7 mouse cellular contexts compared by ENCODE assay signal in the genomic region with DNA sequence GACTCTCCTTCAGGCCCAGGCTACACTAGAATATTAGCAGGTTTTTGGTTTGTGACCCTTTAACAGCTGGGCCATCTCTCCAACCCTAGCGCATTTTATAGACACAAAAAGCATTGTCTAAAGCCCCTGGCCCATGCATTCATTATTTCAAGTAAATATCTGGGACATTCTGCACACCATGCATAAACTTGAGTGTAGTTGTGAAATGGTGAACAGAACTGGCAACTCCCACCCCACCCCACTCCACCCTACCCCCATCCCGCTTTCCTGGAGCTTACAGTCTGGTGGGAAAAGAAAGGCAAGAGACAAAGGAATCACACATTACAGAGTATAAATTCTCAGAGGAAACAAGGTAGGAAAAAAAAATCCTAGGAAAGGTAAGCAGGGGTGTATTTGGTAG. TPM values are rescaled to one million over a fixed set of nuclear protein-coding genes. Genes with fewer than 3 reads are reported as not detected.
A peak's percentile ranks its signal among the peaks of the same experiment; 100 is the strongest.
DNase-seq lines count a peak whose midpoint lies in the region; ATAC-seq and TF ChIP-seq lines count a peak whose summit lies in the region.

A gene (minus strand): TSS at position 162 of the 400 bp plus-strand sequence.

- TF ChIP-seq CTCF in CH12.LX (conservative IDR thresholded peaks at IDR 0.05 in 1 of 2, IDR thresholded peaks at IDR 0.05 in 1 of 2; ENCODE audit: low read depth in 2 of 2, low read length in 2 of 2) (no peak), G1E (IDR thresholded peaks at IDR 0.05; ENCODE audit: low read depth, low read length) (no peak)
- TF ChIP-seq CTCF in stomach, postnatal 0 days (IDR thresholded peaks at IDR 0.05; ENCODE audit: low read depth), result no peak

- no peak for ATAC-seq in G1E (ENCODE audit: extremely low read depth, insufficient number of reproducible peaks, low FRiP score, poor library complexity, severe bottlenecking)
- no peak for ATAC-seq in forebrain, embryonic 14.5 days
- no peak for ATAC-seq in liver, embryonic 12.5 days
- ATAC-seq in stomach, postnatal 0 days (ENCODE audit: low FRiP score, low TSS enrichment), result no peak

- peak within 1 kb of the TSS; percentile 45 for H3K4me2 ChIP-seq in CH12.LX (ENCODE audit: insufficient read depth, low read depth, poor library complexity, severe bottlenecking)
- H3K4me2 ChIP-seq in forebrain, embryonic 14.5 days (ENCODE audit: low read length), result peak within 1 kb of the TSS; percentile 88
- peak within 1 kb of the TSS; percentile 95 for H3K4me2 ChIP-seq in liver, embryonic 12.5 days
- peak within 1 kb of the TSS; percentile 93 for H3K4me2 ChIP-seq in stomach, postnatal 0 days (replicated peaks; ENCODE audit: low read depth)

- H3K9ac ChIP-seq in CH12.LX (ENCODE audit: insufficient read depth, low read depth), result peak within 1 kb of the TSS; percentile 97
- peak within 1 kb of the TSS; percentile 95 for H3K9ac ChIP-seq in forebrain, embryonic 14.5 days (ENCODE audit: low read length)
- peak within 1 kb of the TSS; percentile 93 for H3K9ac ChIP-seq in liver, embryonic 12.5 days
- H3K9ac ChIP-seq in stomach, postnatal 0 days (ENCODE audit: low read length), result peak within 1 kb of the TSS; percentile 98

- H3K9me3 ChIP-seq in CH12.LX (replicated peaks; ENCODE audit: low read length) (peaks cover 6% of the 10 kb centered on the region), G1E (replicated peaks) (no peaks in the 10 kb centered on the region)
- H3K9me3 ChIP-seq in forebrain, embryonic 14.5 days (replicated peaks; ENCODE audit: control insufficient read depth, low read length), result no peaks in the 10 kb centered on the region
- H3K9me3 ChIP-seq in hindbrain, embryonic 10.5 days, result peaks cover 4% of the 10 kb centered on the region; the same call in 1 of the 2 replicates
- no peaks in the 10 kb centered on the region for H3K9me3 ChIP-seq in liver, embryonic 12.5 days (replicated peaks)
- no peaks in the 10 kb centered on the region for H3K9me3 ChIP-seq in stomach, postnatal 0 days (ENCODE audit: control insufficient read depth, low read length)

- 74% methylated on average over 2 of the region's 2 CpGs for WGBS in forebrain, embryonic 14.5 days
- 82% methylated on average over 2 of the region's 2 CpGs for WGBS in hindbrain, embryonic 10.5 days
- WGBS in liver, embryonic 12.5 days (ENCODE audit: insufficient replicate concordance), result 89% methylated on average over 2 of the region's 2 CpGs
- WGBS in stomach, postnatal 0 days, result 79% methylated on average over 2 of the region's 2 CpGs

- H3K4me1 ChIP-seq in CH12.LX (ENCODE audit: control insufficient read depth in 1 of 2, insufficient read depth in 2 of 2), result peaks cover 11 to 34% of the 10 kb centered on the region in 2 experiments
- H3K4me1 ChIP-seq in G1E (ENCODE audit: insufficient read depth, low read depth, low read length), result peaks cover 42% of the 10 kb centered on the region
- peaks cover 12% of the 10 kb centered on the region for H3K4me1 ChIP-seq in forebrain, embryonic 14.5 days (ENCODE audit: control insufficient read depth, insufficient read depth, low read length)
- peaks cover 42% of the 10 kb centered on the region for H3K4me1 ChIP-seq in hindbrain, embryonic 10.5 days (replicated peaks)
- peaks cover 40% of the 10 kb centered on the region for H3K4me1 ChIP-seq in liver, embryonic 12.5 days
- peaks cover 12% of the 10 kb centered on the region; the same call in 1 of the 2 replicates for H3K4me1 ChIP-seq in stomach, postnatal 0 days (replicated peaks; ENCODE audit: control insufficient read depth, insufficient read depth)

- H3K27me3 ChIP-seq in CH12.LX (replicated peaks) (peaks cover 3% of the 10 kb centered on the region), G1E (ENCODE audit: insufficient read depth, low read length) (peaks cover 3% of the 10 kb centered on the region; the same call in 1 of the 2 replicates)
- no peaks in the 10 kb centered on the region for H3K27me3 ChIP-seq in forebrain, embryonic 14.5 days (replicated peaks; ENCODE audit: control insufficient read depth, insufficient read depth, low read length)
- H3K27me3 ChIP-seq in hindbrain, embryonic 10.5 days (ENCODE audit: insufficient read depth, poor library complexity, severe bottlenecking), result peaks cover 6% of the 10 kb centered on the region; the same call in 1 of the 2 replicates
- H3K27me3 ChIP-seq in liver, embryonic 12.5 days (replicated peaks), result no peaks in the 10 kb centered on the region
- H3K27me3 ChIP-seq in stomach, postnatal 0 days (ENCODE audit: control insufficient read depth, insufficient read depth, low read length), result no peaks in the 10 kb centered on the region

- no peak for TF ChIP-seq POLR2A in CH12.LX (IDR thresholded peaks at IDR 0.05; ENCODE audit: low read depth, low read length)

- H3K36me3 ChIP-seq in CH12.LX (replicated peaks in 1 of 2; ENCODE audit: control insufficient read depth in 1 of 2, insufficient read depth in 1 of 2, low read length in 1 of 2) (peaks cover 0 to 17% of the 10 kb centered on the region in 2 experiments), G1E (replicated peaks) (peaks cover 28% of the 10 kb centered on the region)
- peaks cover 5% of the 10 kb centered on the region; the same call in 1 of the 2 replicates for H3K36me3 ChIP-seq in forebrain, embryonic 14.5 days (ENCODE audit: control insufficient read depth, insufficient read depth, low read length)
- H3K36me3 ChIP-seq in hindbrain, embryonic 10.5 days, result peaks cover 21% of the 10 kb centered on the region
- H3K36me3 ChIP-seq in liver, embryonic 12.5 days, result peaks cover 7% of the 10 kb centered on the region; the same call in 1 of the 2 replicates
- H3K36me3 ChIP-seq in stomach, postnatal 0 days (ENCODE audit: control insufficient read depth, insufficient read depth, low read length), result no peaks in the 10 kb centered on the region

- no peak for TF ChIP-seq EP300 in CH12.LX (IDR thresholded peaks at IDR 0.05; ENCODE audit: low read length)
- TF ChIP-seq EP300 in stomach, postnatal 0 days (optimal IDR thresholded peaks at IDR 0.05), result no peak

- no peak for TF ChIP-seq RAD21 in CH12.LX (IDR thresholded peaks at IDR 0.05; ENCODE audit: low read depth, low read length)

- H3K4me3 ChIP-seq in CH12.LX (replicated peaks in 1 of 3; ENCODE audit: low read depth in 2 of 3, low read length in 2 of 3, poor library complexity in 1 of 3) (peak within 1 kb of the TSS; percentile 78 to 94 (median 79)), G1E (ENCODE audit: low read depth, low read length) (peak within 1 kb of the TSS; percentile 95)
- peak within 1 kb of the TSS; percentile 96 for H3K4me3 ChIP-seq in forebrain, embryonic 14.5 days (ENCODE audit: low read depth, low read length)
- H3K4me3 ChIP-seq in hindbrain, embryonic 10.5 days, result peak within 1 kb of the TSS; percentile 99
- peak within 1 kb of the TSS; percentile 94 for H3K4me3 ChIP-seq in liver, embryonic 12.5 days
- H3K4me3 ChIP-seq in stomach, postnatal 0 days (ENCODE audit: low read depth, low read length), result peak within 1 kb of the TSS; percentile 96

- DNase-seq in CH12.LX (ENCODE audit: extremely low read depth) (no peak), G1E (ENCODE audit: low spot score) (no peak)
- DNase-seq in forebrain, embryonic 14.5 days (ENCODE audit: low spot score), result no peak
- DNase-seq in hindbrain, embryonic 10.5 days (ENCODE audit: low spot score), result no peak
- no peak for DNase-seq in stomach, postnatal 0 days (ENCODE audit: low spot score)
- DNase-seq in right cerebral cortex, adult 18-20 months, result no peak

- dilution Hi-C loops in CH12.LX (cut with MboI; ENCODE audit: extremely low pct_ligation_motif_present, extremely low pct_unique_long_range_greater_than_20kb, low sequenced_read_pairs), result no loop called here

- H3K27ac ChIP-seq in CH12.LX (ENCODE audit: insufficient read depth, low read depth), result no peak within 1 kb of the TSS
- peak within 1 kb of the TSS; percentile 85 for H3K27ac ChIP-seq in forebrain, embryonic 14.5 days (ENCODE audit: low read depth, low read length)
- peak within 1 kb of the TSS; percentile 99 for H3K27ac ChIP-seq in hindbrain, embryonic 10.5 days
- peak within 1 kb of the TSS; percentile 79 for H3K27ac ChIP-seq in liver, embryonic 12.5 days
- peak within 1 kb of the TSS; percentile 92 for H3K27ac ChIP-seq in stomach, postnatal 0 days (replicated peaks)

- peaks cover 30% of the 10 kb centered on the region for H3K79me2 ChIP-seq in CH12.LX (replicated peaks; ENCODE audit: control insufficient read depth, extremely low read depth, insufficient read depth, poor library complexity, severe bottlenecking)

- in situ Hi-C loops in CH12.LX (cut with MboI; ENCODE audit: low pct_ligation_motif_present, low pct_unique_long_range_greater_than_20kb, low sequenced_read_pairs), result no loop called here

TF ChIP-seq in CH12.LX, 34 proteins besides CTCF, POLR2A, EP300 and RAD21:
- no peak for TF ChIP-seq ZMIZ1 (IDR thresholded peaks at IDR 0.05; ENCODE audit: low read depth, low read length)
- TF ChIP-seq ZC3H11A (IDR thresholded peaks at IDR 0.05; ENCODE audit: low read depth, low read length), result no peak
- TF ChIP-seq MAZ (IDR thresholded peaks at IDR 0.05; ENCODE audit: low read depth, low read length), result no peak
- no peak for TF ChIP-seq NELFE (IDR thresholded peaks at IDR 0.05; ENCODE audit: low read depth, low read length)
- no peak for TF ChIP-seq ELF1 (IDR thresholded peaks at IDR 0.05; ENCODE audit: low read depth, low read length)
- no peak for TF ChIP-seq BHLHE40 (IDR thresholded peaks at IDR 0.05; ENCODE audit: low read depth, low read length)
- TF ChIP-seq KAT2A (IDR thresholded peaks at IDR 0.05; ENCODE audit: insufficient replicate concordance, low read length), result no peak
- TF ChIP-seq TCF12 (IDR thresholded peaks at IDR 0.05; ENCODE audit: low read depth, low read length), result no peak
- TF ChIP-seq SIN3A (IDR thresholded peaks at IDR 0.05; ENCODE audit: low read length), result no peak
- no peak for TF ChIP-seq ZNF384 (IDR thresholded peaks at IDR 0.05; ENCODE audit: low read depth, low read length)
- no peak for TF ChIP-seq RCOR1 (conservative IDR thresholded peaks at IDR 0.05; ENCODE audit: low read depth, low read length)
- no peak for TF ChIP-seq MYC (IDR thresholded peaks at IDR 0.05; ENCODE audit: low read depth, low read length)
- TF ChIP-seq JUND (conservative IDR thresholded peaks at IDR 0.05; ENCODE audit: low read depth, low read length), result no peak

RNA-seq across cellular contexts. Expression of the gene that starts here (rescaled TPM):
- total RNA-seq in CH12.LX (2012; rRNA removed) (158 and 162 TPM in 2 replicates), CH12.LX (2014; rRNA removed) (148 TPM in 2 replicates), G1E (2014; fragmentation: Nextera tagmentation) (161 and 189 TPM in 2 replicates), G1E (2017) (177 and 198 TPM in 2 replicates)
- polyA plus RNA-seq in CH12.LX (2012; ENCODE audit: insufficient read length, low read depth) (153 and 155 TPM in 2 replicates), G1E (2012) (503 and 573 TPM in 2 replicates)
- 422 and 438 TPM in 2 replicates for polyA plus RNA-seq in forebrain, embryonic 14.5 days (2014; fragmentation: Nextera tagmentation; extraction: Ambion mirVana)
- polyA plus RNA-seq in hindbrain, embryonic 10.5 days (2016; fragmentation: Nextera tagmentation; extraction: Ambion mirVana), result 494 and 510 TPM in 2 replicates
- 162 and 164 TPM in 2 replicates for polyA plus RNA-seq in liver, embryonic 12.5 days (2016; fragmentation: Nextera tagmentation; extraction: Ambion mirVana)
- polyA plus RNA-seq in stomach, postnatal 0 days (2015; fragmentation: Nextera tagmentation; extraction: Ambion mirVana), result 150 and 157 TPM in 2 replicates

Comparison
In these comparisons a context has a peak if more than half of its experiments do, and no peak if none do; other contexts are left out.
1. H3K4me2 ChIP-seq: peak in every context shown above with its lines; median percentile 95 in liver, embryonic 12.5 days; 93 in stomach, postnatal 0 days; 88 in forebrain, embryonic 14.5 days; 45 in CH12.LX.